Mouse (Mus musculus) embryonic facial prominence, embryonic 11.5 days (tissue): ENCODE data around the gene Mrm2. TPM values are rescaled to one million over a fixed set of nuclear protein-coding genes. Genes with fewer than 3 reads are reported as not detected.
A peak's percentile ranks its signal among the peaks of the same experiment; 100 is the strongest.

Source experiments
- ATAC-seq: fragments of 200-750 bp; cut with Nextera tagmentation; replicated peaks from 2 replicates; pipeline ENCODE4 v1.8.0; 2017; ENCODE audit warnings: low read depth; ENCODE audit not compliant: insufficient number of reproducible peaks, low FRiP score, low TSS enrichment
- DNase-seq: peaks from one replicate; pipeline ENCODE4 v3.0.0-alpha.2; 2015; ENCODE audit warnings: low spot score
- H3K27ac ChIP-seq: fragments of 300-500 bp; sonication (generic); replicated peaks from 2 replicates; pipeline ENCODE4 v1.5.1; 2014; ENCODE audit warnings: mild to moderate bottlenecking, low read depth, low read length, control low read depth
- H3K27me3 ChIP-seq: fragments of 300-500 bp; sonication (generic); 2 replicates; pipeline ENCODE4 v1.6.1; 2014; ENCODE audit warnings: mild to moderate bottlenecking, low read length, moderate library complexity, mixed read lengths; ENCODE audit not compliant: control insufficient read depth, insufficient read depth
- H3K36me3 ChIP-seq: fragments of 300-500 bp; sonication (generic); replicated peaks from 2 replicates; pipeline ENCODE4 v1.6.1; 2014; ENCODE audit warnings: low read depth, mild to moderate bottlenecking, low read length, moderate library complexity, mixed read lengths; ENCODE audit not compliant: control insufficient read depth, insufficient read depth
- H3K4me1 ChIP-seq: fragments of 300-500 bp; sonication (generic); 2 replicates; pipeline ENCODE4 v1.6.1; 2014; ENCODE audit warnings: low read length, mixed read lengths; ENCODE audit not compliant: control insufficient read depth, insufficient read depth
- H3K4me2 ChIP-seq: fragments of 300-500 bp; sonication (generic); 2 replicates; pipeline ENCODE4 v1.6.1; 2014; ENCODE audit warnings: low read depth, mild to moderate bottlenecking, control low read depth, low read length, moderate library complexity
- H3K4me3 ChIP-seq: fragments of 300-500 bp; sonication (generic); 2 replicates; pipeline ENCODE4 v1.5.1; 2014; ENCODE audit warnings: low read depth, low read length, control low read depth
- H3K9ac ChIP-seq: fragments of 300-500 bp; sonication (generic); replicated peaks from 2 replicates; pipeline ENCODE4 v1.6.1; 2014; ENCODE audit warnings: mild to moderate bottlenecking, control low read depth, low read length
- H3K9me3 ChIP-seq: fragments of 300-500 bp; sonication (generic); replicated peaks from 2 replicates; pipeline ENCODE4 v1.6.1; 2016; ENCODE audit warnings: mild to moderate bottlenecking, low read length, inconsistent platforms, mixed read lengths; ENCODE audit not compliant: control insufficient read depth
- WGBS: fragments of 180-500 bp; shearing (Covaris S2); extraction: QIAGEN DNeasy Blood & Tissue Kit; methylation state at CpG from one replicate; pipeline ENCODE4 v1.1.7; 2014; 5-methylcytosine and 5-hydroxymethylcytosine counted together
- polyA plus RNA-seq: library from polyadenylated mRNA; unstranded; fragments of >200 nt; fragmentation: Nextera tagmentation; extraction: Ambion mirVana; gene quantifications from 2 replicates; pipeline ENCODE4 v1.2.1, GENCODE M21; 2014

Gene Mrm2
- polyA plus RNA-seq, 1 experiment from 2014 or later: 21.6 TPM

- no peak overlapping the region for H3K27ac ChIP-seq
- no peak overlapping the region for H3K4me3 ChIP-seq
- H3K4me1 ChIP-seq: no peaks in the 10 kb centered on the region
- H3K9me3 ChIP-seq: no peaks in the 10 kb centered on the region
- ATAC-seq: no peak
- H3K9ac ChIP-seq: no peak overlapping the region
- no peaks in the 10 kb centered on the region for H3K27me3 ChIP-seq
- 86% methylated on average over 3 of the region's 3 CpGs for WGBS
- no peak for DNase-seq
- H3K4me2 ChIP-seq: no peak overlapping the region
- H3K36me3 ChIP-seq: peaks cover 5% of the 10 kb centered on the region; the same call in 1 of the 2 replicates
Observed at GRCm38 (mm10) chr5:140316716-140317115, 15.0 kb downstream of the Mrm2 start.

DNA sequence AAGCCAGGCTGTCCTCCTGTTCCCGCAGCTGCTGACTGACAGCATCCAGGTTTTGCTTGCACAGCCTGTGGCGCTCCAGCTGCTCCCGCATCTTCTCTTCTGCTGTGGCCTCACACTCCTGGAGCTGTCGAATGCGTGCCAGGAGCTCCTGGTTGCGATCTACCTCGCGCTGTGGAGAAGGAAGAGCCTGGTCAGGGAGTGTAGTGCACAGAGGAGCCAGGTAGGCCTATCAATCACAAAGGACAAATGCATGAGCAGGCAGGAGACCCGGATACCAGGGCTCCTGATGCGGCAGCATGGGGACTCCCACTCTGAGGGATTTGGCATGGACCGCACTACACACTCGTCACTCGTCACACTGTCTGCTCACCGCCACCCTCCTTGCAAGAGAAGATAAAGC lies 24.1 kb downstream of the Mrm2 start:
- Histone ChIP-seq H3K36me3 (peaks cover 7% of the 10 kb centered on the region), H3K27me3 (no peaks in the 10 kb centered on the region), H3K4me1 (no peaks in the 10 kb centered on the region), H3K4me3 (no peak overlapping the region), H3K4me2 (no peak overlapping the region), H3K9ac (no peak overlapping the region), H3K9me3 (no peaks in the 10 kb centered on the region), H3K27ac (no peak overlapping the region)
- 91% methylated on average over 14 of the region's 14 CpGs for WGBS
- ATAC-seq: no peak
- DNase-seq: no peak

DNA sequence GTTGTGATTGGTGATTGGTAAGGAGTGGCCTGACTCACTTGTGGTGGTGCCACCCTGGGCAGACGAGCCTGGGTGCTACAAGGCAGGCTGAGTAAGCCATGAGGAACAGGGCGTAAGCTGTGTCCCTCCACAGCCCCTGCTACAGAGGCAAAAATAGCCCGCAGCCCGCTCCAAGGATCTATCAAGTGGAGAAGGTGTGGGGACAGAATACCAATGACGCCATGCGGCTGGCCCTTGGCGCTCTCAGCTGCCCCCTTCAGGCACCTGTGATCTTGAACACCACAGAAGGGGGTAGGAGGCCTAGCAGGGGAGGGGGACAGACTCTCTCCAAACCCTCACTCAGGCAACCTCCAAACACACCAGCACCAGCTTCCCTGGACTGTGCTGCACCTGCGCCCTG lies 25.7 kb downstream of the Mrm2 start:
- Histone ChIP-seq H3K27me3 (no peaks in the 10 kb centered on the region), H3K9me3 (no peaks in the 10 kb centered on the region), H3K9ac (no peak overlapping the region), H3K4me3 (no peak overlapping the region), H3K36me3 (peaks cover 6% of the 10 kb centered on the region), H3K27ac (no peak overlapping the region), H3K4me2 (no peak overlapping the region), H3K4me1 (no peaks in the 10 kb centered on the region)
- WGBS: 84% methylated on average over 8 of the region's 8 CpGs
- ATAC-seq (no peak), DNase-seq (no peak)

GRCm38 (mm10) chr5:140298291-140298690 lies 33.4 kb downstream of the Mrm2 start:
- no peak for DNase-seq
- H3K9ac ChIP-seq: no peak overlapping the region
- H3K4me1 ChIP-seq: no peaks in the 10 kb centered on the region
- no peak overlapping the region for H3K4me2 ChIP-seq
- peaks cover 5% of the 10 kb centered on the region for H3K36me3 ChIP-seq
- no peak for ATAC-seq
- H3K9me3 ChIP-seq: no peaks in the 10 kb centered on the region
- H3K4me3 ChIP-seq: no peak overlapping the region
- H3K27ac ChIP-seq: no peak overlapping the region
- WGBS: 92% methylated on average over 4 of the region's 4 CpGs
- H3K27me3 ChIP-seq: no peaks in the 10 kb centered on the region

GRCm38 (mm10) chr5:140292152-140292551 lies 39.5 kb downstream of the Mrm2 start:
- Histone ChIP-seq H3K4me3 (no peak overlapping the region), H3K27me3 (no peaks in the 10 kb centered on the region), H3K9me3 (no peaks in the 10 kb centered on the region), H3K36me3 (peaks cover 3% of the 10 kb centered on the region), H3K4me1 (no peaks in the 10 kb centered on the region), H3K9ac (no peak overlapping the region), H3K27ac (no peak overlapping the region), H3K4me2 (no peak overlapping the region)
- peak; percentile 67 for DNase-seq
- WGBS: 91% methylated on average over 1 of the region's 1 CpGs
- ATAC-seq: no peak

- peaks cover under 1% of the 10 kb centered on the region for H3K36me3 ChIP-seq
- H3K27me3 ChIP-seq: no peaks in the 10 kb centered on the region
- no peak overlapping the region for H3K9ac ChIP-seq
- ATAC-seq (no peak), DNase-seq (no peak)
- H3K4me1 ChIP-seq: no peaks in the 10 kb centered on the region
- no peaks in the 10 kb centered on the region for H3K9me3 ChIP-seq
- no peak overlapping the region for H3K4me3 ChIP-seq
- 98% methylated on average over 2 of the region's 2 CpGs for WGBS
- H3K27ac ChIP-seq: no peak overlapping the region
- no peak overlapping the region for H3K4me2 ChIP-seq
Observed at GRCm38 (mm10) chr5:140289161-140289560, 42.5 kb downstream of the Mrm2 start.

DNA sequence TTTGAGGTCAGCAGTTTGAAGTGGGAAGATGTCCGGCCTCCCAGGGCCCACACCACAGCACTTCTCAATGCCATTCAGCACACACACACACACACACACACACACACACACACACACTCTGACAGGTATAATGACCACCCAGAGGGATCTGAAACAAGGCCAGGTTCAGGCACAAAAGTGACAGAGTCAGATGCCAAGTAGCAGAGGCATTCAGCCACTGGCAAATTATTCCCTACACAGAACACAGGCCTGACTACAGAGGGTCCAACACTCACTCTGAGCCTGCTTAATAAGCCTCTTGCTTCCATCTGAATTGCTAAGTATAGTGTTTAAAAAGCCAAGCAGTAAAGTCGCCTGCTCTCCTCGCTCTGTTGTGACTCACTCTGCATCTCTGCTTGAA lies 43.4 kb downstream of the Mrm2 start:
- DNase-seq: no peak
- Histone ChIP-seq H3K4me1 (no peaks in the 10 kb centered on the region), H3K36me3 (no peaks in the 10 kb centered on the region; the same call in 1 of the 2 replicates), H3K4me3 (no peak overlapping the region), H3K9me3 (no peaks in the 10 kb centered on the region), H3K9ac (no peak overlapping the region), H3K27ac (no peak overlapping the region), H3K27me3 (no peaks in the 10 kb centered on the region), H3K4me2 (no peak overlapping the region)
- WGBS: 86% methylated on average over 3 of the region's 3 CpGs
- no peak for ATAC-seq

DNA sequence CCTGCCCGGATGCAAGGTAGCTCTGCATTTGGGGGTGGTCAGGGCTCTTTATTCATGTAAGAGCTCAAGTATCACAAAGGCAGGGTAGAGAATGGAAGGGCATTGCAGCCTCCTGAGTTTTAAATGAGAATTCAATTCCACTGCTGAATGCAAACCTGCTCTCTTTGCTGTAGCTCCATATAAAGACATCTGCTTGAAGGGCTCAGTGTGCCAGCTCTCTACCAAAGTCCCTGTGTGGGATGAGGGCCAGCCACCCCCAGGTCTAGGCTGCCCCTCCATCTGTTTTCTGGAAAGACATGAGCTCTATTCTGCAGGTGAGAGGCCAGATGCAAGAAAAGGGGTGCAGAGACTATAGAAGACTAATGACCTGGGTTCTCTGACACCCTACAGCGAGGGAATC lies 46.9 kb downstream of the Mrm2 start:
- Histone ChIP-seq H3K9me3 (no peaks in the 10 kb centered on the region), H3K4me2 (no peak overlapping the region), H3K27ac (no peak overlapping the region), H3K4me1 (no peaks in the 10 kb centered on the region), H3K36me3 (no peaks in the 10 kb centered on the region; the same call in 1 of the 2 replicates), H3K9ac (no peak overlapping the region), H3K4me3 (no peak overlapping the region), H3K27me3 (no peaks in the 10 kb centered on the region)
- no peak for DNase-seq
- 90% methylated on average over 2 of the region's 2 CpGs for WGBS
- ATAC-seq: no peak
